Mouse (Mus musculus): ENCODE data around the gene Ubqln1.

The Ubqln1 gene

GRCm38 (mm10) chr13:58197981-58198640, 17.3 kb downstream of the Ubqln1 start:
- no peak for DNase-seq (ENCODE audit: low read depth)

- DNase-seq (ENCODE audit: low read depth): no peak
Observed at GRCm38 (mm10) chr13:58197211-58197610, 18.2 kb downstream of the Ubqln1 start.

- no peak for DNase-seq (ENCODE audit: low read depth)
Observed at GRCm38 (mm10) chr13:58194908-58195307, 20.5 kb downstream of the Ubqln1 start.

GRCm38 (mm10) chr13:58193221-58193620, 22.2 kb downstream of the Ubqln1 start:
- DNase-seq (ENCODE audit: low read depth): no peak

- no peak for DNase-seq (ENCODE audit: low read depth)
Observed at GRCm38 (mm10) chr13:58192146-58192545, 23.3 kb downstream of the Ubqln1 start.

GRCm38 (mm10) chr13:58191516-58191915, 23.9 kb downstream of the Ubqln1 start:
- no peak for DNase-seq (ENCODE audit: low read depth)

- peak; percentile 5 for DNase-seq (ENCODE audit: low read depth)
Observed at GRCm38 (mm10) chr13:58189473-58189872, 26.0 kb downstream of the Ubqln1 start.

- DNase-seq (ENCODE audit: low read depth): peak; percentile 86
Observed at GRCm38 (mm10) chr13:58188412-58188811, 27.0 kb downstream of the Ubqln1 start.

- no peak for DNase-seq (ENCODE audit: low read depth)
Observed at GRCm38 (mm10) chr13:58187751-58188150, 27.7 kb downstream of the Ubqln1 start.

- no peak for DNase-seq (ENCODE audit: low read depth)
Observed at GRCm38 (mm10) chr13:58186281-58186680, 29.2 kb downstream of the Ubqln1 start.

GRCm38 (mm10) chr13:58184111-58184510, 31.3 kb downstream of the Ubqln1 start:
- no peak for DNase-seq (ENCODE audit: low read depth)

- no peak for DNase-seq (ENCODE audit: low read depth)
Observed at GRCm38 (mm10) chr13:58181607-58182551, 33.6 kb downstream of the Ubqln1 start.

- no peak for DNase-seq (ENCODE audit: low read depth)
Observed at GRCm38 (mm10) chr13:58177511-58178208, 37.8 kb downstream of the Ubqln1 start.

- DNase-seq (ENCODE audit: low read depth): no peak
Observed at GRCm38 (mm10) chr13:58176105-58176504, 39.3 kb downstream of the Ubqln1 start.

- DNase-seq (ENCODE audit: low read depth): no peak
Observed at GRCm38 (mm10) chr13:58168119-58168518, 47.3 kb downstream of the Ubqln1 start.

- no peak for DNase-seq (ENCODE audit: low read depth)
Observed at GRCm38 (mm10) chr13:58163343-58163742, 52.1 kb downstream of the Ubqln1 start.

GRCm38 (mm10) chr13:58160761-58161160, 54.7 kb downstream of the Ubqln1 start:
- DNase-seq (ENCODE audit: low read depth): no peak

GRCm38 (mm10) chr13:58158099-58158912, 57.1 kb downstream of the Ubqln1 start:
- peak; percentile 95 for DNase-seq (ENCODE audit: low read depth)

GRCm38 (mm10) chr13:58157447-58158098, 57.9 kb downstream of the Ubqln1 start, which contains the start of gene Idnk:
TSS of gene Idnk (plus strand) at chr13:58157649.
- peak; percentile 88 for DNase-seq (ENCODE audit: low read depth)

- DNase-seq (ENCODE audit: low read depth): no peak
Observed at GRCm38 (mm10) chr13:58157036-58157435, 58.4 kb downstream of the Ubqln1 start.

- DNase-seq (ENCODE audit: low read depth): no peak
Observed at GRCm38 (mm10) chr13:58156031-58156430, 59.4 kb downstream of the Ubqln1 start.

All from NIH3T3 (cell line).